Mouse (Mus musculus) CH12.LX (cell line): ENCODE results near the gene Prickle4. TPM values are rescaled to one million over a fixed set of nuclear protein-coding genes. Genes with fewer than 3 reads are reported as not detected.

Experiments
- DNase-seq: peaks from one replicate; pipeline ENCODE4 v3.0.0-alpha.2; 2013; ENCODE audit errors: extremely low read depth
- H3K27ac ChIP-seq: 2 replicates; pipeline ENCODE4 v1.5.1; 2012; ENCODE audit warnings: low read depth, mild to moderate bottlenecking, control low read depth, moderate library complexity; ENCODE audit not compliant: insufficient read depth
- H3K27me3 ChIP-seq: replicated peaks from 2 replicates; pipeline ENCODE3; 2012; ENCODE audit warnings: inconsistent platforms
- H3K36me3 ChIP-seq, 2 experiments: replicated peaks in 1 of 2; 2 replicates each; pipeline versions ENCODE3 to v1.6.1; 2012; ENCODE audit warnings: inconsistent platforms in 1 of 2, low read length in 1 of 2, mild to moderate bottlenecking in 1 of 2, mixed read lengths in 1 of 2, moderate library complexity in 1 of 2; ENCODE audit not compliant: control insufficient read depth in 1 of 2, insufficient read depth in 1 of 2
- H3K4me1 ChIP-seq, 2 experiments: 2 replicates each; pipeline ENCODE4 v1.6.1; 2012; ENCODE audit warnings: inconsistent platforms in 1 of 2, moderate library complexity in 1 of 2; ENCODE audit not compliant: insufficient read depth in 2 of 2, control insufficient read depth in 1 of 2
- H3K4me2 ChIP-seq: 2 replicates; pipeline ENCODE4 v1.6.1; 2012; ENCODE audit warnings: low read depth, mild to moderate bottlenecking, control low read depth; ENCODE audit not compliant: poor library complexity, insufficient read depth, severe bottlenecking
- H3K4me3 ChIP-seq, 3 experiments: fragments of 150-350 bp in 1 of 3; sonication (generic) in 1 of 3; replicated peaks in 1 of 3; 2 replicates each; pipeline versions ENCODE3 to v1.5.1; 2011 to 2012; ENCODE audit warnings: low read depth in 2 of 3, low read length in 2 of 3, mild to moderate bottlenecking in 2 of 3, moderate library complexity in 2 of 3, control low read depth in 1 of 3, improper control_type of control experiment in 1 of 3, inconsistent platforms in 1 of 3, mixed read lengths in 1 of 3; ENCODE audit not compliant: poor library complexity in 1 of 3
- H3K79me2 ChIP-seq: replicated peaks from 2 replicates; pipeline ENCODE4 v1.6.1; 2012; ENCODE audit warnings: mild to moderate bottlenecking, moderate library complexity; ENCODE audit not compliant: control insufficient read depth, poor library complexity, insufficient read depth, severe bottlenecking; ENCODE audit errors: extremely low read depth
- H3K9ac ChIP-seq: 2 replicates; pipeline ENCODE4 v1.6.1; 2012; ENCODE audit warnings: low read depth, mild to moderate bottlenecking, control low read depth, moderate library complexity; ENCODE audit not compliant: insufficient read depth
- H3K9me3 ChIP-seq: replicated peaks from 2 replicates; pipeline ENCODE3; 2012; ENCODE audit warnings: low read length, inconsistent platforms, mixed read lengths
- BHLHE40 ChIP-seq: IDR thresholded peaks from 2 replicates; pipeline ENCODE4 v1.6.1; 2011; ENCODE audit warnings: mild to moderate bottlenecking, low read depth, low read length, improper control_type of control experiment
- CHD1 ChIP-seq: IDR thresholded peaks from 2 replicates; pipeline ENCODE4 v1.6.1; 2012; ENCODE audit warnings: low read depth, low read length, improper control_type of control experiment, inconsistent platforms
- CTCF ChIP-seq, 2 experiments: IDR thresholded peaks in 1 of 2; conservative IDR thresholded peaks in 1 of 2; 2 replicates each; pipeline ENCODE4 v1.5.1; 2011 to 2012; ENCODE audit warnings: low read depth in 2 of 2, low read length in 2 of 2, improper control_type of control experiment in 1 of 2, inconsistent platforms in 1 of 2, mild to moderate bottlenecking in 1 of 2, moderate library complexity in 1 of 2
- E2F4 ChIP-seq: IDR thresholded peaks from 2 replicates; pipeline ENCODE4 v1.6.1; 2011; ENCODE audit warnings: low read depth, low read length, improper control_type of control experiment; ENCODE audit not compliant: insufficient replicate concordance
- ETS1 ChIP-seq: conservative IDR thresholded peaks from 2 replicates; pipeline ENCODE4 v1.6.1; 2012; ENCODE audit warnings: low read depth, mild to moderate bottlenecking, inconsistent platforms, low read length, improper control_type of control experiment, moderate library complexity
- GABPA ChIP-seq: IDR thresholded peaks from 2 replicates; pipeline ENCODE4 v1.6.1; 2012; ENCODE audit warnings: low read depth, low read length, improper control_type of control experiment, inconsistent platforms; ENCODE audit not compliant: insufficient replicate concordance
- HCFC1 ChIP-seq: IDR thresholded peaks from 2 replicates; pipeline ENCODE4 v1.6.1; 2012; ENCODE audit warnings: low read depth, mild to moderate bottlenecking, inconsistent platforms, low read length, improper control_type of control experiment
- MEF2A ChIP-seq: IDR thresholded peaks from 2 replicates; pipeline ENCODE4 v1.6.1; 2014; ENCODE audit warnings: low read depth, mild to moderate bottlenecking, inconsistent platforms, low read length, improper control_type of control experiment, borderline replicate concordance
- MXI1 ChIP-seq: IDR thresholded peaks from 2 replicates; pipeline ENCODE4 v1.6.1; 2011; ENCODE audit warnings: mild to moderate bottlenecking, low read depth, low read length, improper control_type of control experiment
- NELFE ChIP-seq: IDR thresholded peaks from 2 replicates; pipeline ENCODE4 v1.6.1; 2011; ENCODE audit warnings: low read depth, low read length, improper control_type of control experiment
- SMC3 ChIP-seq: IDR thresholded peaks from 2 replicates; pipeline ENCODE4 v1.6.1; 2011; ENCODE audit warnings: low read depth, low read length, improper control_type of control experiment
- TBP ChIP-seq: conservative IDR thresholded peaks from 2 replicates; pipeline ENCODE4 v1.6.1; 2011; ENCODE audit warnings: low read depth, low read length, improper control_type of control experiment
- ZMIZ1 ChIP-seq: IDR thresholded peaks from 2 replicates; pipeline ENCODE4 v1.6.1; 2012; ENCODE audit warnings: low read depth, mild to moderate bottlenecking, inconsistent platforms, low read length, improper control_type of control experiment
- dilution Hi-C: fragments of 300-500 bp; cut with MboI; formaldehyde crosslinking; loops from 2 replicates; pipeline ENCODE4 v1.14.3; 2020; ENCODE audit warnings: low sequenced_read_pairs; ENCODE audit not compliant: extremely low pct_unique_long_range_greater_than_20kb, extremely low pct_ligation_motif_present
- in situ Hi-C: fragments of 300-500 bp; cut with MboI; formaldehyde crosslinking; loops from 3 replicates; pipeline ENCODE4 v1.14.3; 2019; ENCODE audit warnings: low sequenced_read_pairs, low pct_ligation_motif_present, low pct_unique_long_range_greater_than_20kb, mixed read lengths
- polyA plus RNA-seq: library from polyadenylated mRNA; unstranded; fragments of >175 nt; gene quantifications from 2 replicates; pipeline ENCODE4 v1.2.1, GENCODE M21; 2012; ENCODE audit warnings: low read depth; ENCODE audit not compliant: insufficient read length
- total RNA-seq, 2 experiments: library from RNA; depleted of rRNA; stranded (reverse); fragments of 300-350 nt in 1 of 2; fragments of >200 nt in 1 of 2; gene quantifications; 2 replicates each; pipeline ENCODE4 v1.2.3; 2012 to 2014

Prickle4 gene
- total and polyA plus RNA-seq, 3 experiments = 0.29 to 0.30 TPM; not detected in 1

DNA sequence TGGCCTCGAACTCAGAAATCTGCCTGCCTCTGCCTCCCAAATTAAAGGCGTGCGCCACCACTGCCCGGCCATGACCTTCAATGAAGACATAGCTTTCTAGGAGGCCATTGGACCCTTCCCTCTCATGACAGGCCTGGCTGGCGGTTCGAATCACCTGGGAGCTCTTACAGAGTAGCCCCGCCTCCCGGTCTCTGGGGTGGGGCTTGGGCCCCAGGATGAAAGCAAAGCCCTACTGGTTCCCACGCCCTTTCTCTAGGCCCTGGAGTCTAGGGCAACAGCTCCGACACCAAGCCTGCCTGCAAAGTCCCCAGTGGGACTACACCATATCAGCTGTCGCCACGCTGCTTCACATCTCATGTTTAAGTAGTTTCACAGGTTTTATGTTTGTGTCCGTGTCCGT, 49.5 kb upstream of the Prickle4 start:
- Histone ChIP-seq H3K4me2 (no peak overlapping the region), H3K79me2 (peaks cover 35% of the 10 kb centered on the region), H3K36me3 (peaks cover 5 to 48% of the 10 kb centered on the region in 2 experiments), H3K4me1 (peaks cover 23 to 59% of the 10 kb centered on the region in 2 experiments), H3K4me3 (no peak overlapping the region), H3K27me3 (no peaks in the 10 kb centered on the region), H3K9me3 (peaks cover 19% of the 10 kb centered on the region), H3K9ac (no peak overlapping the region), H3K27ac (no peak overlapping the region)
- dilution Hi-C loops = no loop called here
- in situ Hi-C loops = no loop called here
- no peak for DNase-seq
- no peak for TF ChIP-seq CHD1
- TF ChIP-seq HCFC1 = no peak
- TF ChIP-seq GABPA = no peak
- no peak for TF ChIP-seq SMC3
- TF ChIP-seq E2F4 = no peak
- no peak for TF ChIP-seq BHLHE40
- no peak for TF ChIP-seq MXI1
- TF ChIP-seq ZMIZ1 = no peak
- TF ChIP-seq ETS1 = no peak
- no peak for TF ChIP-seq MEF2A
- TF ChIP-seq TBP = no peak

DNA sequence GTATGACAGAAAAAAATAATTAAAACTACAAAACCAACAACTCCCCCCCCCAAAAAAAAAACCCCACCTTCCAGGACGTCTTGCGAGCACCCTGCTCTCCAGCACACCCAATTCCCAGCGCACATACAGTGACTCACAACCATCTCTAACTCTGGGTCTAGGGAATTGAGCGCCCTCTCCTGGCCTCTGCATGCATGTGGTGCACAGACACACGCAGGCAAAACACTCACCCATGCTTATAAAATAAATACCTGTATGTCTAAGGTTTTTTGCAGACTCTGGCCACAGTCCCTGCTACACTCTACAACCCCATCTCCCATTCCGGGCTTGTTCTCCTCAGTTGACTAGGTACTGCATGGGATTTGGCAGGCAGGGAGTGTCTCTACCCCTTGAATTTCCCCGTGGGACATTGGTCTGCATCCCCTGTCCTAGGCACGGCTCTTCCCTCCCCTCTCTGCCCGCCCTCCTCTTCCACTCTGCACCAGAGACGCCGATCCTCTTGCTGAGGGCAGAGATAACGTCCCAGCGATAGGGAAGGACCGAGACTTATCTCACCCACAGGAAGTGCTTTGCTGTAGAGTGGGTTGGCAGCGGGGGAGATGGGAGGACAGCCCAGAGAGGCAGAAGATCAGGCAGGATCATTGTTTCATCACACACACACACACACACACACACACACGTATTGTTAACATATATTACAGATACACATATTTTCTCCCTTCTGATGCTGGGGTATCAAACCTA, 48.6 kb upstream of the Prickle4 start:
- in situ Hi-C loops = no loop called here
- H3K4me1 ChIP-seq = peaks cover 15 to 49% of the 10 kb centered on the region in 2 experiments
- H3K27me3 ChIP-seq = no peaks in the 10 kb centered on the region
- no peak for DNase-seq
- peaks cover 34% of the 10 kb centered on the region for H3K79me2 ChIP-seq
- no peak overlapping the region for H3K4me3 ChIP-seq
- dilution Hi-C loops = no loop called here
- peaks cover 5 to 48% of the 10 kb centered on the region in 2 experiments for H3K36me3 ChIP-seq
- H3K27ac ChIP-seq = no peak overlapping the region
- H3K9me3 ChIP-seq = peaks cover 19% of the 10 kb centered on the region
- no peak overlapping the region for H3K4me2 ChIP-seq
- H3K9ac ChIP-seq = no peak overlapping the region
- TF ChIP-seq NELFE (no peak), CTCF (conservative IDR thresholded peaks at IDR 0.05 in 1 of 2, IDR thresholded peaks at IDR 0.05 in 1 of 2; ENCODE audit: low read depth in 2 of 2, low read length in 2 of 2) (peak; percentile 22 to 33; a peak in 3 of 4 replicates), BHLHE40 (no peak), CHD1 (no peak)
